Mouse (Mus musculus) CH12.LX (cell line): ENCODE measurements around the gene Igfbp1. TPM values are rescaled to one million over a fixed set of nuclear protein-coding genes. Genes with fewer than 3 reads are reported as not detected.

Experiments used
- DNase-seq: peaks from one replicate; pipeline ENCODE4 v3.0.0-alpha.2; 2013; ENCODE audit errors: extremely low read depth
- H3K27ac ChIP-seq: 2 replicates; pipeline ENCODE4 v1.5.1; 2012; ENCODE audit warnings: low read depth, mild to moderate bottlenecking, control low read depth, moderate library complexity; ENCODE audit not compliant: insufficient read depth
- H3K27me3 ChIP-seq: replicated peaks from 2 replicates; pipeline ENCODE3; 2012; ENCODE audit warnings: inconsistent platforms
- H3K36me3 ChIP-seq, 2 experiments: replicated peaks in 1 of 2; 2 replicates each; pipeline versions ENCODE3 to v1.6.1; 2012; ENCODE audit warnings: inconsistent platforms in 1 of 2, low read length in 1 of 2, mild to moderate bottlenecking in 1 of 2, mixed read lengths in 1 of 2, moderate library complexity in 1 of 2; ENCODE audit not compliant: control insufficient read depth in 1 of 2, insufficient read depth in 1 of 2
- H3K4me1 ChIP-seq, 2 experiments: 2 replicates each; pipeline ENCODE4 v1.6.1; 2012; ENCODE audit warnings: inconsistent platforms in 1 of 2, moderate library complexity in 1 of 2; ENCODE audit not compliant: insufficient read depth in 2 of 2, control insufficient read depth in 1 of 2
- H3K4me2 ChIP-seq: 2 replicates; pipeline ENCODE4 v1.6.1; 2012; ENCODE audit warnings: low read depth, mild to moderate bottlenecking, control low read depth; ENCODE audit not compliant: poor library complexity, insufficient read depth, severe bottlenecking
- H3K4me3 ChIP-seq, 3 experiments: fragments of 150-350 bp in 1 of 3; sonication (generic) in 1 of 3; replicated peaks in 1 of 3; 2 replicates each; pipeline versions ENCODE3 to v1.5.1; 2011 to 2012; ENCODE audit warnings: low read depth in 2 of 3, low read length in 2 of 3, mild to moderate bottlenecking in 2 of 3, moderate library complexity in 2 of 3, control low read depth in 1 of 3, improper control_type of control experiment in 1 of 3, inconsistent platforms in 1 of 3, mixed read lengths in 1 of 3; ENCODE audit not compliant: poor library complexity in 1 of 3
- H3K79me2 ChIP-seq: replicated peaks from 2 replicates; pipeline ENCODE4 v1.6.1; 2012; ENCODE audit warnings: mild to moderate bottlenecking, moderate library complexity; ENCODE audit not compliant: control insufficient read depth, poor library complexity, insufficient read depth, severe bottlenecking; ENCODE audit errors: extremely low read depth
- H3K9ac ChIP-seq: 2 replicates; pipeline ENCODE4 v1.6.1; 2012; ENCODE audit warnings: low read depth, mild to moderate bottlenecking, control low read depth, moderate library complexity; ENCODE audit not compliant: insufficient read depth
- H3K9me3 ChIP-seq: replicated peaks from 2 replicates; pipeline ENCODE3; 2012; ENCODE audit warnings: low read length, inconsistent platforms, mixed read lengths
- BHLHE40 ChIP-seq: IDR thresholded peaks from 2 replicates; pipeline ENCODE4 v1.6.1; 2011; ENCODE audit warnings: mild to moderate bottlenecking, low read depth, low read length, improper control_type of control experiment
- CHD1 ChIP-seq: IDR thresholded peaks from 2 replicates; pipeline ENCODE4 v1.6.1; 2012; ENCODE audit warnings: low read depth, low read length, improper control_type of control experiment, inconsistent platforms
- E2F4 ChIP-seq: IDR thresholded peaks from 2 replicates; pipeline ENCODE4 v1.6.1; 2011; ENCODE audit warnings: low read depth, low read length, improper control_type of control experiment; ENCODE audit not compliant: insufficient replicate concordance
- ELF1 ChIP-seq: IDR thresholded peaks from 2 replicates; pipeline ENCODE4 v1.6.1; 2014; ENCODE audit warnings: low read depth, mild to moderate bottlenecking, inconsistent platforms, low read length, improper control_type of control experiment
- ETS1 ChIP-seq: conservative IDR thresholded peaks from 2 replicates; pipeline ENCODE4 v1.6.1; 2012; ENCODE audit warnings: low read depth, mild to moderate bottlenecking, inconsistent platforms, low read length, improper control_type of control experiment, moderate library complexity
- HCFC1 ChIP-seq: IDR thresholded peaks from 2 replicates; pipeline ENCODE4 v1.6.1; 2012; ENCODE audit warnings: low read depth, mild to moderate bottlenecking, inconsistent platforms, low read length, improper control_type of control experiment
- IRF4 ChIP-seq: IDR thresholded peaks from 2 replicates; pipeline ENCODE4 v1.6.1; 2014; ENCODE audit warnings: low read depth, mild to moderate bottlenecking, inconsistent platforms, low read length, improper control_type of control experiment
- MAFK ChIP-seq: IDR thresholded peaks from 2 replicates; pipeline ENCODE4 v1.6.1; 2011; ENCODE audit warnings: low read length, improper control_type of control experiment; ENCODE audit not compliant: insufficient replicate concordance
- MAX ChIP-seq: IDR thresholded peaks from 2 replicates; pipeline ENCODE4 v1.6.1; 2011; ENCODE audit warnings: low read length, improper control_type of control experiment
- MAZ ChIP-seq: IDR thresholded peaks from 2 replicates; pipeline ENCODE4 v1.6.1; 2012; ENCODE audit warnings: low read depth, mild to moderate bottlenecking, inconsistent platforms, low read length, improper control_type of control experiment, moderate library complexity
- MEF2A ChIP-seq: IDR thresholded peaks from 2 replicates; pipeline ENCODE4 v1.6.1; 2014; ENCODE audit warnings: low read depth, mild to moderate bottlenecking, inconsistent platforms, low read length, improper control_type of control experiment, borderline replicate concordance
- MYC ChIP-seq: IDR thresholded peaks from 2 replicates; pipeline ENCODE4 v1.6.1; 2011; ENCODE audit warnings: low read depth, mild to moderate bottlenecking, improper control_type of control experiment, low read length
- NELFE ChIP-seq: IDR thresholded peaks from 2 replicates; pipeline ENCODE4 v1.6.1; 2011; ENCODE audit warnings: low read depth, low read length, improper control_type of control experiment
- PAX5 ChIP-seq: IDR thresholded peaks from 2 replicates; pipeline ENCODE4 v1.6.1; 2012; ENCODE audit warnings: low read length, inconsistent platforms, mixed read lengths
- POLR2AphosphoS2 ChIP-seq: IDR thresholded peaks from 2 replicates; pipeline ENCODE4 v1.6.1; 2011; ENCODE audit warnings: low read depth, low read length, improper control_type of control experiment
- RAD21 ChIP-seq: IDR thresholded peaks from 2 replicates; pipeline ENCODE4 v1.6.1; 2011; ENCODE audit warnings: low read depth, mild to moderate bottlenecking, low read length, improper control_type of control experiment, moderate library complexity
- RCOR1 ChIP-seq: conservative IDR thresholded peaks from 2 replicates; pipeline ENCODE4 v1.6.1; 2012; ENCODE audit warnings: low read depth, mild to moderate bottlenecking, inconsistent platforms, low read length, improper control_type of control experiment
- SIN3A ChIP-seq: IDR thresholded peaks from 2 replicates; pipeline ENCODE4 v1.6.1; 2012; ENCODE audit warnings: low read length, improper control_type of control experiment, inconsistent platforms
- SMC3 ChIP-seq: IDR thresholded peaks from 2 replicates; pipeline ENCODE4 v1.6.1; 2011; ENCODE audit warnings: low read depth, low read length, improper control_type of control experiment
- USF1 ChIP-seq: IDR thresholded peaks from 2 replicates; pipeline ENCODE4 v1.6.1; 2014; ENCODE audit warnings: low read depth, mild to moderate bottlenecking, inconsistent platforms, low read length, improper control_type of control experiment
- ZMIZ1 ChIP-seq: IDR thresholded peaks from 2 replicates; pipeline ENCODE4 v1.6.1; 2012; ENCODE audit warnings: low read depth, mild to moderate bottlenecking, inconsistent platforms, low read length, improper control_type of control experiment
- dilution Hi-C: fragments of 300-500 bp; cut with MboI; formaldehyde crosslinking; loops from 2 replicates; pipeline ENCODE4 v1.14.3; 2020; ENCODE audit warnings: low sequenced_read_pairs; ENCODE audit not compliant: extremely low pct_unique_long_range_greater_than_20kb, extremely low pct_ligation_motif_present
- in situ Hi-C: fragments of 300-500 bp; cut with MboI; formaldehyde crosslinking; loops from 3 replicates; pipeline ENCODE4 v1.14.3; 2019; ENCODE audit warnings: low sequenced_read_pairs, low pct_ligation_motif_present, low pct_unique_long_range_greater_than_20kb, mixed read lengths
- polyA plus RNA-seq: library from polyadenylated mRNA; unstranded; fragments of >175 nt; gene quantifications from 2 replicates; pipeline ENCODE4 v1.2.1, GENCODE M21; 2012; ENCODE audit warnings: low read depth; ENCODE audit not compliant: insufficient read length
- total RNA-seq, 2 experiments: library from RNA; depleted of rRNA; stranded (reverse); fragments of 300-350 nt in 1 of 2; fragments of >200 nt in 1 of 2; gene quantifications; 2 replicates each; pipeline ENCODE4 v1.2.3; 2012 to 2014

Gene Igfbp1
- total and polyA plus RNA-seq, 3 experiments = not detected

- H3K27ac ChIP-seq = no peak overlapping the region
- H3K36me3 ChIP-seq = no peaks in the 10 kb centered on the region
- no peaks in the 10 kb centered on the region for H3K79me2 ChIP-seq
- H3K9me3 ChIP-seq = peaks cover 44% of the 10 kb centered on the region
- no peaks in the 10 kb centered on the region for H3K4me1 ChIP-seq
- no peaks in the 10 kb centered on the region for H3K27me3 ChIP-seq
- dilution Hi-C loops = no loop called here
- no peak for DNase-seq
- H3K4me3 ChIP-seq = no peak overlapping the region
- no peak for TF ChIP-seq USF1
- TF ChIP-seq BHLHE40 = no peak
- TF ChIP-seq ZMIZ1 = no peak
- TF ChIP-seq POLR2AphosphoS2 = no peak
- TF ChIP-seq, all 38 proteins: peak for 0
- no peak overlapping the region for H3K9ac ChIP-seq
- no peak overlapping the region for H3K4me2 ChIP-seq
- in situ Hi-C loops = no loop called here
Measured at GRCm38 (mm10) chr11:7230000-7230399, 32.4 kb downstream of the Igfbp1 start.

- Histone ChIP-seq H3K4me2 (no peak overlapping the region), H3K4me1 (no peaks in the 10 kb centered on the region), H3K79me2 (no peaks in the 10 kb centered on the region), H3K4me3 (no peak overlapping the region), H3K9ac (no peak overlapping the region), H3K27me3 (no peaks in the 10 kb centered on the region), H3K27ac (no peak overlapping the region), H3K9me3 (peaks cover 52% of the 10 kb centered on the region), H3K36me3 (no peaks in the 10 kb centered on the region)
- no peak for DNase-seq
- TF ChIP-seq ETS1 (no peak), MYC (no peak), NELFE (no peak), BHLHE40 (no peak), SIN3A (no peak), MEF2A (no peak), PAX5 (no peak), RAD21 (no peak), MAFK (no peak), CHD1 (no peak), SMC3 (no peak), E2F4 (no peak), MAZ (no peak), HCFC1 (no peak), RCOR1 (no peak), USF1 (no peak), MAX (no peak), ELF1 (no peak), IRF4 (no peak), ZMIZ1 (no peak)
- dilution Hi-C loops (no loop called here), in situ Hi-C loops (no loop called here)
Measured at GRCm38 (mm10) chr11:7231958-7232357, 34.4 kb downstream of the Igfbp1 start.
